Mouse (Mus musculus): ENCODE results near the gene Rgs3. TPM values are rescaled to one million over a fixed set of nuclear protein-coding genes. Genes with fewer than 3 reads are reported as not detected.

Rgs3 gene
- polyA plus RNA-seq, 2 experiments = 3.6 to 3.9 TPM

- no peak overlapping the region for H3K27ac ChIP-seq
- H3K9ac ChIP-seq (replicated peaks) = no peak overlapping the region
- no peaks in the 10 kb centered on the region for H3K36me3 ChIP-seq (replicated peaks; ENCODE audit: control insufficient read depth, insufficient read depth, low read depth)
- no peak for TF ChIP-seq EP300 (IDR thresholded peaks at IDR 0.05; ENCODE audit: low read depth)
- no peak for TF ChIP-seq CTCF (IDR thresholded peaks at IDR 0.05; ENCODE audit: low read depth)
- H3K4me3 ChIP-seq (ENCODE audit: insufficient read depth in 1 of 2, low read depth in 2 of 2, low read length in 2 of 2) = no peak overlapping the region
- H3K9me3 ChIP-seq (ENCODE audit: control insufficient read depth, low read length) = no peaks in the 10 kb centered on the region
- H3K4me1 ChIP-seq (replicated peaks; ENCODE audit: control insufficient read depth in 2 of 2, insufficient read depth in 2 of 2, low read length in 1 of 2) = peaks cover 0 to 26% of the 10 kb centered on the region in 2 experiments; a peak in 2 of 4 replicates
- DNase-seq (ENCODE audit: low read depth in 3 of 3, low spot score in 3 of 3) (no peak), ATAC-seq (ENCODE audit: insufficient read depth) (peak; percentile 38)
- no peaks in the 10 kb centered on the region for H3K27me3 ChIP-seq (ENCODE audit: control insufficient read depth, insufficient read depth, low read length)
- no peak overlapping the region for H3K4me2 ChIP-seq (ENCODE audit: low read depth)
- 47% methylated on average over 12 of the region's 13 CpGs for WGBS (ENCODE audit: insufficient replicate concordance)
Measured at GRCm38 (mm10) chr4:62634054-62634591, 74.5 kb downstream of the Rgs3 start.

GRCm38 (mm10) chr4:62634840-62635239 is 75.2 kb downstream of the Rgs3 start:
- Histone ChIP-seq H3K27ac (no peak overlapping the region), H3K4me2 (ENCODE audit: low read depth) (no peak overlapping the region), H3K27me3 (ENCODE audit: control insufficient read depth, insufficient read depth, low read length) (no peaks in the 10 kb centered on the region), H3K4me3 (ENCODE audit: insufficient read depth in 1 of 2, low read depth in 2 of 2, low read length in 2 of 2) (no peak overlapping the region), H3K36me3 (replicated peaks; ENCODE audit: control insufficient read depth, insufficient read depth, low read depth) (no peaks in the 10 kb centered on the region), H3K9me3 (ENCODE audit: control insufficient read depth, low read length) (no peaks in the 10 kb centered on the region), H3K9ac (replicated peaks) (no peak overlapping the region), H3K4me1 (replicated peaks; ENCODE audit: control insufficient read depth in 2 of 2, insufficient read depth in 2 of 2, low read length in 1 of 2) (peaks cover 0 to 24% of the 10 kb centered on the region in 2 experiments; a peak in 2 of 4 replicates)
- no peak for DNase-seq (ENCODE audit: low read depth in 3 of 3, low spot score in 3 of 3)
- ATAC-seq (ENCODE audit: insufficient read depth) = peak; percentile 62; the same call in 1 of the 2 replicates
- no peak for TF ChIP-seq EP300 (IDR thresholded peaks at IDR 0.05; ENCODE audit: low read depth)
- no peak for TF ChIP-seq CTCF (IDR thresholded peaks at IDR 0.05; ENCODE audit: low read depth)
- 37% methylated on average over 2 of the region's 2 CpGs for WGBS (ENCODE audit: insufficient replicate concordance)

GRCm38 (mm10) chr4:62636047-62636446 is 76.4 kb downstream of the Rgs3 start:
- no peak overlapping the region for H3K4me3 ChIP-seq (ENCODE audit: insufficient read depth in 1 of 2, low read depth in 2 of 2, low read length in 2 of 2)
- no peaks in the 10 kb centered on the region for H3K36me3 ChIP-seq (replicated peaks; ENCODE audit: control insufficient read depth, insufficient read depth, low read depth)
- H3K4me2 ChIP-seq (ENCODE audit: low read depth) = no peak overlapping the region
- ATAC-seq (ENCODE audit: insufficient read depth) = no peak
- no peaks in the 10 kb centered on the region for H3K27me3 ChIP-seq (ENCODE audit: control insufficient read depth, insufficient read depth, low read length)
- 68% methylated on average over 6 of the region's 6 CpGs for WGBS (ENCODE audit: insufficient replicate concordance)
- DNase-seq (ENCODE audit: low read depth in 3 of 3, low spot score in 3 of 3) = no peak
- H3K27ac ChIP-seq = no peak overlapping the region
- no peaks in the 10 kb centered on the region for H3K9me3 ChIP-seq (ENCODE audit: control insufficient read depth, low read length)
- H3K9ac ChIP-seq (replicated peaks) = no peak overlapping the region
- TF ChIP-seq EP300 (IDR thresholded peaks at IDR 0.05; ENCODE audit: low read depth) = no peak
- TF ChIP-seq CTCF (IDR thresholded peaks at IDR 0.05; ENCODE audit: low read depth) = no peak
- H3K4me1 ChIP-seq (replicated peaks; ENCODE audit: control insufficient read depth in 2 of 2, insufficient read depth in 2 of 2, low read length in 1 of 2) = peaks cover 0 to 26% of the 10 kb centered on the region in 2 experiments; a peak in 2 of 4 replicates

GRCm38 (mm10) chr4:62637856-62638604 is 78.4 kb downstream of the Rgs3 start:
- no peaks in the 10 kb centered on the region for H3K36me3 ChIP-seq (replicated peaks; ENCODE audit: control insufficient read depth, insufficient read depth, low read depth)
- H3K27me3 ChIP-seq (ENCODE audit: control insufficient read depth, insufficient read depth, low read length) = no peaks in the 10 kb centered on the region
- H3K4me3 ChIP-seq (ENCODE audit: insufficient read depth in 1 of 2, low read depth in 2 of 2, low read length in 2 of 2) = no peak overlapping the region
- TF ChIP-seq EP300 (IDR thresholded peaks at IDR 0.05; ENCODE audit: low read depth) = no peak
- no peak for TF ChIP-seq CTCF (IDR thresholded peaks at IDR 0.05; ENCODE audit: low read depth)
- no peak overlapping the region for H3K4me2 ChIP-seq (ENCODE audit: low read depth)
- no peaks in the 10 kb centered on the region for H3K9me3 ChIP-seq (ENCODE audit: control insufficient read depth, low read length)
- no peak overlapping the region for H3K9ac ChIP-seq (replicated peaks)
- WGBS (ENCODE audit: insufficient replicate concordance) = 39% methylated on average over 4 of the region's 4 CpGs
- peaks cover 0 to 28% of the 10 kb centered on the region in 2 experiments; a peak in 2 of 4 replicates for H3K4me1 ChIP-seq (replicated peaks; ENCODE audit: control insufficient read depth in 2 of 2, insufficient read depth in 2 of 2, low read length in 1 of 2)
- no peak for ATAC-seq (ENCODE audit: insufficient read depth)
- no peak for DNase-seq (ENCODE audit: low read depth in 3 of 3, low spot score in 3 of 3)
- H3K27ac ChIP-seq = no peak overlapping the region

- peaks cover 0 to 16% of the 10 kb centered on the region in 2 experiments; a peak in 2 of 4 replicates for H3K4me1 ChIP-seq (replicated peaks; ENCODE audit: control insufficient read depth in 2 of 2, insufficient read depth in 2 of 2, low read length in 1 of 2)
- H3K9me3 ChIP-seq (ENCODE audit: control insufficient read depth, low read length) = no peaks in the 10 kb centered on the region
- no peak overlapping the region for H3K4me3 ChIP-seq (ENCODE audit: insufficient read depth in 1 of 2, low read depth in 2 of 2, low read length in 2 of 2)
- no peak overlapping the region for H3K9ac ChIP-seq (replicated peaks)
- H3K27ac ChIP-seq = no peak overlapping the region
- H3K4me2 ChIP-seq (ENCODE audit: low read depth) = no peak overlapping the region
- TF ChIP-seq CTCF (IDR thresholded peaks at IDR 0.05; ENCODE audit: low read depth) (peak; percentile 20; the same call in 1 of the 2 replicates), EP300 (IDR thresholded peaks at IDR 0.05; ENCODE audit: low read depth) (no peak)
- DNase-seq (ENCODE audit: low read depth in 3 of 3, low spot score in 3 of 3) (no peak), ATAC-seq (ENCODE audit: insufficient read depth) (no peak)
- H3K27me3 ChIP-seq (ENCODE audit: control insufficient read depth, insufficient read depth, low read length) = no peaks in the 10 kb centered on the region
- 41% methylated on average over 15 of the region's 15 CpGs for WGBS (ENCODE audit: insufficient replicate concordance)
- no peaks in the 10 kb centered on the region for H3K36me3 ChIP-seq (replicated peaks; ENCODE audit: control insufficient read depth, insufficient read depth, low read depth)
Measured at GRCm38 (mm10) chr4:62640496-62641229, 81.0 kb downstream of the Rgs3 start.
